Mouse (Mus musculus) layer of hippocampus, adult 18-20 months (tissue): ENCODE data around the gene Rpl9-ps6. TPM values are rescaled to one million over a fixed set of nuclear protein-coding genes. Genes with fewer than 3 reads are reported as not detected.
"Not testable (repeated sequence)": the region's sequence is repeated elsewhere in the genome, so short reads cannot be mapped to it uniquely, and the experiment has no call there.

ENCODE experiments used
- DNase-seq, 2 experiments: peaks; one replicate each; pipeline ENCODE4 v3.0.0; 2022; ENCODE audit warnings: low spot score in 2 of 2
- total RNA-seq, 2 experiments: library from RNA; stranded (reverse); gene quantifications; 2 replicates each; pipeline ENCODE4 v1.2.3; 2021

Rpl9-ps6 gene
- total RNA-seq, 2 experiments from 2014 or later, result 28.1 to 36.9 TPM

DNA sequence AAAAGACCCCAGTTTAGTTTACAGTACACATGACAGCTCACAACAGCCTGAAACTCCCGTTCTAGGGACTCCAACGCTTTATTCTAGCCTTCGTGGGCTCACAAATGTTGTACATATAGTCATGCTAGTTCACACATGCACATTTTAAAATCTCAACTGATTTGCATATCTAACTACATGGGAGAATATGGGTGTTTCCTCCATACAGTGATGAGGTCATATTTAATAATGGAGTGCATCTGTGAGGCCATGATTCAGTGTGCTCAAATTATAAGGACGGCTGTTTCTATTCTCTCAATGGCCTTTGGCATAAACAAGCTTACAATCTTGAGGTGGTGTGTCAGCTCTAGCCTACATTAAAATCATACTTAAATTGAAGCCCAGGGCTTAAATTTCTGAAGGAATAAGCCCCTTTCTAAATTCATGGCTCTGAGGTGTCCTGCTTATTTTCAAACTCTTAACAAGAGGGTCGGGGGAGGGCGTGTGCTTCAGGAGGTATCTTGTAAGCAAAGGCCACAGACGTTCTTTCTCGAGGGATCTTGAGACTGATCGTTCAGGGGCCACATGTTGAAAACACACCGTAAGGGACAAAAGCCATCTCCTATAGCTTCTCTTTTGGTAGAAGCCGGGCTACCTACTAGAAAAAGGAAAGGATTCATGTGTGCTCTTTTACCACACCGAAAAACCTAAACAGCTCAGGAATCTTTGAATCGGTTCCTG is 18.7 kb upstream of the Rpl9-ps6 start:
- DNase-seq, result no peak

- DNase-seq, result no peak
These were observed 15.1 kb upstream of the Rpl9-ps6 start for GRCm38 (mm10) chr19:32481511-32481910.

GRCm38 (mm10) chr19:32480791-32481442 is 14.5 kb upstream of the Rpl9-ps6 start:
- no peak for DNase-seq

DNA sequence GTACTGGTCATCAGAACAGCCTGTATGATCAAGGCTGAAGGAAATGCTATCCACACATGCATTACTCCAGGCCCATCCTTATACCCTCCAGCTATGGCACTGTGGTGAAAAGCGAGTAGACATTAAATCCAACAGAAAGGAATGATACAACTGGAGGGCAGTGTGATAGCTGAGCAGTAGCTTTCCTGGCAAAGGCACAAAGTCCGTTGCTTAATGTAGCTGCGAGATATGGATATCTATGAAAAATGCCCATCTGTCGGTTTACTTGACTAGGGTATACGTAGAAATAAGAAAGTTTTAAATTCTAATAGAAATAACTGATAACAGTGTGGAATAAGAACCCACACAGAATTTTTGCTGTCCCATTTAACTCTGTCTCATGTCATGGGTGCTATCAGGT is 13.9 kb upstream of the Rpl9-ps6 start:
- DNase-seq, result no peak

GRCm38 (mm10) chr19:32476712-32477052 is 10.3 kb upstream of the Rpl9-ps6 start:
- no peak for DNase-seq

DNA sequence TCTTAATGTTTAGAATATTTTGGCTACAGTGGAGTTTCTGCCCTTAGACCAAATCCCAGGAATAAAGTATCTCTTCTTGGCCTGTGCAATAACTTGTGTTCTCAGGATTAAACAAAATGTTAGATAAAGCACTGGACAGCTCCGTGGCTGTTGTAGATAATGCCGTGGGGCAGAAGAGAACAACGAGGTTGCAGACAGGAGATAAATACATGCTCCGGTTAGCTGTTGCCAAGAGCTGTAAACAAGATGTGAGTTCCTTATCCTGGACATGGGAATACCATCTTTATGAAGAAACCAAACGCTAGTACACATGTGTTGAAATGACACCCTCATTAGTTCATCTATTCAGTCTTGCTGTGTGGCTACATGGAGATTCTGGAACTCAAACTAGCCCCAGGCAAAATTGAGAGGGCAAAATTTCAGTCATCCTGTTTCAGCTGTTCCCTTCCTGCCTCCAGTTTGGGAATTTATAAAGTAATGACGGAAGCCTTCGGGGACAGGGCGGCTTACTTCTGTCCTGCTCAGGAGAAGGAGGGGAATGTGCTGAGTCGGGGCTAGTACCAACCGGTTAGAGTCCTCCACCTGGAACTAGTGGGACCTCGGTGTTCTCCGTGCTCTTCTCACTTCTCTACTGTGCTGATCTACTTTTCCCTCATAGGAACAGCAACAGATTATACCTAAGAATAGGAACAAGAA is 9.8 kb upstream of the Rpl9-ps6 start:
- no peak for DNase-seq

- no peak for DNase-seq
These were observed 4.3 kb upstream of the Rpl9-ps6 start for GRCm38 (mm10) chr19:32470570-32471263.

DNA sequence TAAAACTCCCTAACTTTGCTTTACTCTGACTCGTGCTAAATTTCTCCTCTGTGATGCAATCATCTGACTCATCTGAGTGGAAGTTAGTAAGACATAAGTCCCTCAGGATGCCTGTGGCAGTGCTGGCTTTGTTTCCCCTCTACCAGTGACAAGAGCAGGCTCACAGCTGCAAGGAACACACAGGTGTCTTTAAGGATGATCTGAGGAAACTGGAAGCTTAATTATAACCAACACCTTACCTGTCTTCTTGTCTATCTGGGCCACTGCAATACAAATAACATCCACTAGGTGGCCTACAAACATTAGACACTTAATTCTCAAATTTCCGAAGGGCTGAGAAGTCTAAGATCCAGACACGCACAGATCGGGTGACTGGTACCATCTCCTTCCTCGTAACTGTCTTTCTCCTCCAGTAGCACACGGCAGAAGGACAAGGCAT is 3.7 kb upstream of the Rpl9-ps6 start:
- peak in 1 of 2 experiments; percentile 78 for DNase-seq

GRCm38 (mm10) chr19:32467325-32467724 is 947 bp upstream of the Rpl9-ps6 start:
- DNase-seq, result no peak

- no peak for DNase-seq
These were observed 1.1 kb downstream of the Rpl9-ps6 start for GRCm38 (mm10) chr19:32465228-32465627.

GRCm38 (mm10) chr19:32463037-32463436 is 3.3 kb downstream of the Rpl9-ps6 start:
- DNase-seq, result no peak

GRCm38 (mm10) chr19:32457631-32458030 is 8.7 kb downstream of the Rpl9-ps6 start:
- not testable (repeated sequence) for DNase-seq

DNA sequence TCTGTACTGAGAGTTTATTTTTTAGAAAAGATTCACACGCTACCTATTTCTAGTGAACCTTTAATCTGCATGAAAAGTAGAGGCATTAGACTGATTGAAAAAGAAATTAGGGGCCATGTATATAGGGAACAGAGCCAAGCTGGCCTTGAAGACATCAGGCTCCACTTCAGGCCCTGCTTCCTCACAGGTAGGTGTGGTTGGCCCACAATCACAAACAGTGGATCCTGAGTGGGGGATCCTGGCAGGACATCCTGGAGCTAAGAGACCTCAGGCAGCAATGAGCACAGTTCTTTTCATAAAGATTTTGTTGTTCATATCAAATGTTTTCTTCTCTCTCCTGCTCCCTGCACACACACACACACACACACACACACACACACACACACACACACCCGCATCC is 9.6 kb downstream of the Rpl9-ps6 start:
- DNase-seq, result no peak

DNA sequence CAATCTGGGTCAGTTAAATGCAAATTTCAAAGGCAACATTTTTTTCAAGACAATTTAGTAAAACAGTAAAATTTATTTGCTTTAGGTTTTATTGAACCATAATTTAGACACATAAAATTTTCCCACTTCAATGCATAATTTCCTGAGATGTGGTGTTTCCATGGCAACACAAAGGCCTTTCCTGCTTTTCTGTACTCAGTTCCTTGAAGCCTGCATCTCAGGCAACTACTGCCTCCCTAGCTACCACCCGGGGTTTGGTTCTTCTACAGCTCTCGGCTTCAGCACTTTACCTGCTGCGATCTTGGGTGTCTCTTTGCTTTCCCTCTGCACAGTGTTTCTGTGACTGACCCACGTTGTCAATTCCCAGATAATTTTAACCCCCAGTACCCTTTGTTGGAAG is 14.1 kb downstream of the Rpl9-ps6 start:
- peak in 1 of 2 experiments; percentile 33 for DNase-seq

DNA sequence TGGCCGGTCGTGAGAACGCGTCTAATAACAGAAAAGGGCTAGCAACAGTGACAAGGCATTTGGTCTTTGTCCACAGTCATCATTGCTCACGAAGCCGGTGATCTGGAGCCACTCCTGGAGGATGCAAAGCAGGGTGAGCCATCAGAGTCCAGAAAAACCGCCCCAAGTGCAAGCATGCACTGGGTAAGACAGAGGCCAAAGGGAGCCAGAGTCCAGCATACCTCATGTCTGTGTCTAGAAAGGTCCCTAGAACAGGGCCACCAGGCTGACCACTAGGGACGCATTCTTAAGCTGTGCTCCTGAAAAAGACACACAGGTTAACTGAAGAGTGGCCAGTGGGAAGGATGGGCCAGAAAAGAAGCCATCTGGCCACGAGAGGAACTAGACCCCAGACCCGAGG is 17.4 kb downstream of the Rpl9-ps6 start:
- DNase-seq, result no peak

GRCm38 (mm10) chr19:32441568-32441967 is 24.8 kb downstream of the Rpl9-ps6 start:
- no peak for DNase-seq

DNA sequence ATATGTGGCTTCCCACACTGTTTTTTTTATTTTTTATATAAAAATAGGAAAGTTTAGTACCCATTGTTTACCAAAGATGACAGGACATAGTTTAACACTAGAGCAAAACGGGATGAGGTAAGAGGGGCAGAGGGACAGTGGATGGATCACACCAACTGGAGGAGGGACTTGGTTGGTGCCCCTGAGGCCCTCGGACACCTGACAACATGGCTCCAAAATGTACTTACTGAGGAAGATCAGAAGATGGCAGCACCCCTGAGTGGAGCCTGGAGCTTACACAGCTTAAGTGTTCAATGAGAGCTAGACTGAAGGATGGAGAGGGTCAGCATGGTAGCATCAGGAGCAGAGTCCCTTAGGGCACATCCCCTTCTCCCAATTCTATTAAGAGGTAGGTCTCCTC is 27.0 kb downstream of the Rpl9-ps6 start:
- DNase-seq, result no peak

DNA sequence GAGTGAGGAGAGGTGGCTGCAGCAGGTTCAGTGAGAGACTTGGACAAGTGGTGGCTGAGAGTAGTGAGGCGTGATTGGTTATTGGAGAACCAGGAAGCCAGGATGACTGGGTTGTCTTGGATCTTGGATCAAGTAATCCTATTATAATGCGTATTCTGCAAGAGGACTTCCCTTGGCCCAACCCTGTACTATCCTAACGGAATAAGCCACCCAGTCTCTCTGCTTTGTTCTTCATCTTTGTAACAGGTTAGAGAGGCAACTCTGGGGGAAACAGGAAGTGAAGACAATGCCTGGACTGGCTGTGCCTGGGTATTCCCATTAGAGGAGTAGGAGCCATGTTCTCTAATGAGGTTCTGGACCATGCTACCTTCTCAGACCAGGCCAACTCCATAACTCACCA is 40.5 kb downstream of the Rpl9-ps6 start:
- DNase-seq, result no peak

DNA sequence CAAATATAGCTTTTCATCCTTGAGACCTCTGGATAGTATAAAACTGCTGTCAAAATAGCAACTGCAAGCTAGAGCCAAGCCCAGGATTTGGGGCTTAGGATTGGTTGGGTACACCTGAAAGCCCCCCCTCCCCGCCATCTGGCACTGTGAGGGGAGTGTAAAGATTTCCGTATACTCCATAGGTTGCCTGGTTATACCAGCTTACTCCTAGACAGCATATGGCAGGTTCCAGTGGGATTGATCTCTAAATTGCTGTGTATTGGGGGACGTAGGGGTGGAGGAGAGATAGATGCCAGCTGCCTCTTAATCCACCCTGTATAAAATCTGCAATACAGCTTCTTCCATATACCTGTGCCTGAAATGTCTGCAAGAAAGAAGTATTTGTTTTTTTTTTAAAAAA is 41.7 kb downstream of the Rpl9-ps6 start:
- DNase-seq, result no peak

- peak in 1 of 2 experiments; percentile 21 for DNase-seq
These were observed 47.3 kb downstream of the Rpl9-ps6 start for GRCm38 (mm10) chr19:32419069-32419468.

DNA sequence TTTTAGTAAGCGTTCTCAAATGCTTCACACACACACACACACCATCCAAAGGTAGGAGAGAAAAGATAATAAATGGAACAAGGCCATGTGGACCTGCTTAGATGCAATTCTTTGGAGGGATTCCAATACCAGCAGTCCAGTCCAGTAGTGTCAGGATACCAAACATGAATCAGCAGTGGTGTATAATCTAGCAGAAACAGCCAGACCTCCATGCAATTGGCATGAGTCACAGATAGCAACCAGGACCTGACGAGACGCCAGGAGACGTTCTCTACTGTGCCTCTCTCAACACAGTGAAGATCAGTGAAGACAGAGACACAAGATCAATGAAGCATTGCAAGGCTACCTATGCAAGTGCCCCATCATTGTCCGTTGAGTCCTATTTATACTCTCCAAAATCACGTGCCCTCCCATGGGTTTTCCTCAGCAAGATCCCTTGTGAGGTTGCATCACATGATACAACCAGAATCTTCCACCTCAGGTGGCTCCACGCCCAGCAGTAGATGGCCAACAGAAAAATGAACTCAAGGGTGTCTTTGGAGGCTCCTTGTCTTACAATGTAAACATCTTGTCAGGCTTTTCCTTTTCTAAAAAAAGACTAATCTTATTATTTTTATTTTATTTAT is 49.6 kb downstream of the Rpl9-ps6 start:
- DNase-seq, result no peak
